Mouse (Mus musculus) forebrain, embryonic 13.5 days (tissue): ENCODE measurements around the gene Fip1l1. TPM values are rescaled to one million over a fixed set of nuclear protein-coding genes. Genes with fewer than 3 reads are reported as not detected.
A peak's percentile ranks its signal among the peaks of the same experiment; 100 is the strongest.

ENCODE experiments used
- ATAC-seq: fragments of 200-750 bp; cut with Nextera tagmentation; 2 replicates; pipeline ENCODE4 v1.8.0; 2017
- H3K27ac ChIP-seq: fragments of 300-500 bp; sonication (generic); 2 replicates; pipeline ENCODE4 v1.5.1; 2015; ENCODE audit warnings: inconsistent platforms, mild to moderate bottlenecking, moderate library complexity
- H3K27me3 ChIP-seq: fragments of 300-500 bp; sonication (generic); 2 replicates; pipeline ENCODE4 v1.6.1; 2015; ENCODE audit warnings: mild to moderate bottlenecking, inconsistent platforms
- H3K36me3 ChIP-seq: fragments of 300-500 bp; sonication (generic); 2 replicates; pipeline ENCODE4 v1.6.1; 2015; ENCODE audit warnings: mild to moderate bottlenecking, inconsistent platforms; ENCODE audit not compliant: poor library complexity, severe bottlenecking
- H3K4me1 ChIP-seq: fragments of 300-500 bp; sonication (generic); 2 replicates; pipeline ENCODE4 v1.6.1; 2015; ENCODE audit warnings: inconsistent platforms
- H3K4me2 ChIP-seq: fragments of 300-500 bp; sonication (generic); 2 replicates; pipeline ENCODE4 v1.6.1; 2015; ENCODE audit warnings: inconsistent platforms, mild to moderate bottlenecking, moderate library complexity
- H3K4me3 ChIP-seq: fragments of 300-500 bp; sonication (generic); 2 replicates; pipeline ENCODE4 v1.5.1; 2015; ENCODE audit warnings: mild to moderate bottlenecking, inconsistent platforms
- H3K9ac ChIP-seq: fragments of 300-500 bp; sonication (generic); 2 replicates; pipeline ENCODE4 v1.6.1; 2015; ENCODE audit warnings: mild to moderate bottlenecking, inconsistent platforms
- H3K9me3 ChIP-seq: fragments of 300-500 bp; sonication (generic); replicated peaks from 2 replicates; pipeline ENCODE4 v1.6.1; 2016; ENCODE audit warnings: inconsistent platforms
- WGBS: fragments of 180-500 bp; shearing (Covaris S2); methylation state at CpG from one replicate; pipeline ENCODE4 v1.1.7; 2015; 5-methylcytosine and 5-hydroxymethylcytosine counted together
- polyA plus RNA-seq: library from polyadenylated mRNA; unstranded; fragments of >200 nt; fragmentation: Nextera tagmentation; extraction: Ambion mirVana; gene quantifications from 2 replicates; pipeline ENCODE4 v1.2.1, GENCODE M21; 2015

The Fip1l1 gene
- polyA plus RNA-seq, 1 experiment from 2014 or later = 97.1 TPM

GRCm38 (mm10) chr5:74591413-74591812, 56.2 kb downstream of the Fip1l1 start:
- no peak for ATAC-seq
- H3K36me3 ChIP-seq = peaks cover 75% of the 10 kb centered on the region
- H3K9me3 ChIP-seq = no peaks in the 10 kb centered on the region
- 92% methylated on average over 5 of the region's 5 CpGs for WGBS
- no peak overlapping the region for H3K4me2 ChIP-seq
- no peak overlapping the region for H3K27ac ChIP-seq
- H3K4me3 ChIP-seq = no peak overlapping the region
- H3K4me1 ChIP-seq = no peaks in the 10 kb centered on the region
- no peak overlapping the region for H3K9ac ChIP-seq
- H3K27me3 ChIP-seq = no peaks in the 10 kb centered on the region

GRCm38 (mm10) chr5:74593147-74593546, 57.9 kb downstream of the Fip1l1 start:
- ATAC-seq = no peak
- Histone ChIP-seq H3K27me3 (no peaks in the 10 kb centered on the region), H3K27ac (no peak overlapping the region), H3K4me2 (no peak overlapping the region), H3K36me3 (peaks cover 79% of the 10 kb centered on the region), H3K9ac (no peak overlapping the region), H3K4me3 (no peak overlapping the region), H3K9me3 (no peaks in the 10 kb centered on the region), H3K4me1 (no peaks in the 10 kb centered on the region)
- 87% methylated on average over 8 of the region's 8 CpGs for WGBS

GRCm38 (mm10) chr5:74600010-74600409, 64.8 kb downstream of the Fip1l1 start:
- WGBS = 83% methylated on average over 5 of the region's 5 CpGs
- Histone ChIP-seq H3K27me3 (no peaks in the 10 kb centered on the region), H3K4me2 (no peak overlapping the region), H3K9ac (no peak overlapping the region), H3K27ac (no peak overlapping the region), H3K4me1 (no peaks in the 10 kb centered on the region), H3K36me3 (peaks cover 36% of the 10 kb centered on the region), H3K9me3 (no peaks in the 10 kb centered on the region), H3K4me3 (no peak overlapping the region)
- no peak for ATAC-seq

GRCm38 (mm10) chr5:74601171-74601570, 65.9 kb downstream of the Fip1l1 start:
- Histone ChIP-seq H3K4me2 (no peak overlapping the region), H3K9ac (no peak overlapping the region), H3K36me3 (peaks cover 28% of the 10 kb centered on the region), H3K27me3 (no peaks in the 10 kb centered on the region), H3K4me1 (no peaks in the 10 kb centered on the region), H3K9me3 (no peaks in the 10 kb centered on the region), H3K4me3 (no peak overlapping the region), H3K27ac (no peak overlapping the region)
- no peak for ATAC-seq
- 90% methylated on average over 3 of the region's 3 CpGs for WGBS

GRCm38 (mm10) chr5:74601965-74602364, 66.7 kb downstream of the Fip1l1 start:
- Histone ChIP-seq H3K4me1 (no peaks in the 10 kb centered on the region), H3K4me2 (no peak overlapping the region), H3K9ac (no peak overlapping the region), H3K27ac (no peak overlapping the region), H3K27me3 (no peaks in the 10 kb centered on the region), H3K9me3 (no peaks in the 10 kb centered on the region), H3K4me3 (no peak overlapping the region), H3K36me3 (peaks cover 21% of the 10 kb centered on the region)
- no peak for ATAC-seq
- WGBS = 88% methylated on average over 6 of the region's 6 CpGs

GRCm38 (mm10) chr5:74602371-74602770, 67.1 kb downstream of the Fip1l1 start:
- WGBS = 86% methylated on average over 10 of the region's 10 CpGs
- H3K4me2 ChIP-seq = no peak overlapping the region
- no peak overlapping the region for H3K9ac ChIP-seq
- no peak overlapping the region for H3K27ac ChIP-seq
- peaks cover 18% of the 10 kb centered on the region for H3K36me3 ChIP-seq
- ATAC-seq = no peak
- H3K4me1 ChIP-seq = no peaks in the 10 kb centered on the region
- H3K9me3 ChIP-seq = no peaks in the 10 kb centered on the region
- H3K4me3 ChIP-seq = no peak overlapping the region
- no peaks in the 10 kb centered on the region for H3K27me3 ChIP-seq

- Histone ChIP-seq H3K27ac (no peak overlapping the region), H3K9me3 (no peaks in the 10 kb centered on the region), H3K36me3 (peaks cover 12% of the 10 kb centered on the region), H3K9ac (no peak overlapping the region), H3K4me3 (no peak overlapping the region), H3K27me3 (no peaks in the 10 kb centered on the region), H3K4me1 (no peaks in the 10 kb centered on the region), H3K4me2 (no peak overlapping the region)
- 85% methylated on average over 4 of the region's 4 CpGs for WGBS
- ATAC-seq = no peak
Observed at GRCm38 (mm10) chr5:74603306-74603705, 68.1 kb downstream of the Fip1l1 start.

GRCm38 (mm10) chr5:74606213-74606612, 71.0 kb downstream of the Fip1l1 start:
- Histone ChIP-seq H3K27me3 (no peaks in the 10 kb centered on the region), H3K4me3 (no peak overlapping the region), H3K36me3 (no peaks in the 10 kb centered on the region), H3K27ac (no peak overlapping the region), H3K4me1 (no peaks in the 10 kb centered on the region), H3K9ac (no peak overlapping the region), H3K9me3 (no peaks in the 10 kb centered on the region), H3K4me2 (no peak overlapping the region)
- 86% methylated on average over 8 of the region's 8 CpGs for WGBS
- ATAC-seq = no peak

GRCm38 (mm10) chr5:74610511-74610910, 75.3 kb downstream of the Fip1l1 start:
- Histone ChIP-seq H3K9me3 (no peaks in the 10 kb centered on the region), H3K36me3 (no peaks in the 10 kb centered on the region), H3K4me1 (0 out of 2 replicates have a peak, but pooled peaks cover 9% of the 10 kb centered on the region), H3K4me3 (no peak overlapping the region), H3K27ac (no peak overlapping the region), H3K27me3 (no peaks in the 10 kb centered on the region), H3K4me2 (no peak overlapping the region), H3K9ac (no peak overlapping the region)
- WGBS = 91% methylated on average over 10 of the region's 10 CpGs
- no peak for ATAC-seq

- WGBS = 94% methylated on average over 5 of the region's 5 CpGs
- Histone ChIP-seq H3K9ac (no peak overlapping the region), H3K27me3 (no peaks in the 10 kb centered on the region), H3K27ac (no peak overlapping the region), H3K36me3 (no peaks in the 10 kb centered on the region), H3K9me3 (no peaks in the 10 kb centered on the region), H3K4me3 (no peak overlapping the region), H3K4me2 (no peak overlapping the region), H3K4me1 (0 out of 2 replicates have a peak, but pooled peaks cover 9% of the 10 kb centered on the region)
- no peak for ATAC-seq
Observed at GRCm38 (mm10) chr5:74612713-74613112, 77.5 kb downstream of the Fip1l1 start.

GRCm38 (mm10) chr5:74613491-74614151, 78.4 kb downstream of the Fip1l1 start:
- peak; percentile 70; the same call in 1 of the 2 replicates for ATAC-seq

GRCm38 (mm10) chr5:74617816-74618572, 82.7 kb downstream of the Fip1l1 start:
- H3K9me3 ChIP-seq = no peaks in the 10 kb centered on the region
- WGBS = 76% methylated on average over 13 of the region's 13 CpGs
- no peak overlapping the region for H3K27ac ChIP-seq
- H3K4me3 ChIP-seq = no peak overlapping the region
- H3K4me1 ChIP-seq = 0 out of 2 replicates have a peak, but pooled peaks cover 9% of the 10 kb centered on the region
- no peak overlapping the region for H3K9ac ChIP-seq
- H3K4me2 ChIP-seq = no peak overlapping the region
- H3K27me3 ChIP-seq = no peaks in the 10 kb centered on the region
- ATAC-seq = no peak
- no peaks in the 10 kb centered on the region for H3K36me3 ChIP-seq

More at GRCm38 (mm10) chr5:74613491-74614151, 78.4 kb downstream of the Fip1l1 start:
- 70% methylated on average over 18 of the region's 18 CpGs for WGBS
- no peak overlapping the region for H3K4me3 ChIP-seq
- no peak overlapping the region for H3K4me2 ChIP-seq
- H3K4me1 ChIP-seq = 0 out of 2 replicates have a peak, but pooled peaks cover 9% of the 10 kb centered on the region
- no peak overlapping the region for H3K27ac ChIP-seq
- H3K9me3 ChIP-seq = no peaks in the 10 kb centered on the region
- H3K9ac ChIP-seq = no peak overlapping the region
- H3K27me3 ChIP-seq = no peaks in the 10 kb centered on the region
- no peaks in the 10 kb centered on the region for H3K36me3 ChIP-seq
